Mouse (Mus musculus) stomach, postnatal 0 days (tissue): ENCODE data around the gene E2f4.

Source experiments
- CTCF ChIP-seq: IDR thresholded peaks from 2 replicates; pipeline ENCODE4 v1.5.1; 2016; ENCODE audit warnings: antibody characterized with exemption, low read depth, mild to moderate bottlenecking, moderate library complexity
- EP300 ChIP-seq: optimal IDR thresholded peaks from 2 replicates; pipeline ENCODE3; 2016; ENCODE audit warnings: antibody characterized with exemption

GRCm38 (mm10) chr8:105330325-105330724, 32.9 kb downstream of the E2f4 start:
- TF ChIP-seq CTCF: no peak
- TF ChIP-seq EP300: no peak
